Mouse (Mus musculus) E14TG2a.4 (cell line): ENCODE data around the gene Olfr49.

ENCODE experiments used
- CTCF ChIP-seq: conservative IDR thresholded peaks from 2 replicates; pipeline ENCODE4 v1.5.1; 2014; ENCODE audit warnings: low read length
- NANOG ChIP-seq: IDR thresholded peaks from 2 replicates; pipeline ENCODE4 v1.6.1; 2014; ENCODE audit warnings: borderline replicate concordance, low read length, mixed read lengths

GRCm38 (mm10) chr14:54232811-54233558, 51.8 kb downstream of the Olfr49 start:
- TF ChIP-seq CTCF (no peak), NANOG (no peak)
